Mouse (Mus musculus): Measurements from ENCODE around the gene Ring1.

The Ring1 gene

GRCm38 (mm10) chr17:34024317-34024821, at the start of gene Ring1:
TSS of gene Ring1 (minus strand) at chr17:34024680.
- DNase-seq (ENCODE audit: low spot score in 2 of 2): peak; percentile 78 to 89

GRCm38 (mm10) chr17:34072091-34072490, 47.6 kb upstream of the Ring1 start:
- no peak for DNase-seq (ENCODE audit: low spot score in 2 of 2)

GRCm38 (mm10) chr17:34068864-34069263, 44.4 kb upstream of the Ring1 start:
- DNase-seq (ENCODE audit: low spot score in 2 of 2): no peak

GRCm38 (mm10) chr17:34057224-34057623, 32.7 kb upstream of the Ring1 start:
- DNase-seq (ENCODE audit: low spot score in 2 of 2): no peak

GRCm38 (mm10) chr17:34047404-34048050, 23.0 kb upstream of the Ring1 start:
- DNase-seq (ENCODE audit: low spot score in 2 of 2): no peak

- no peak for DNase-seq (ENCODE audit: low spot score in 2 of 2)
These were observed 21.5 kb upstream of the Ring1 start for GRCm38 (mm10) chr17:34045941-34046340.

- DNase-seq (ENCODE audit: low spot score in 2 of 2): no peak
These were observed 15.3 kb upstream of the Ring1 start for GRCm38 (mm10) chr17:34039562-34040450.

GRCm38 (mm10) chr17:34038878-34039561, 14.5 kb upstream of the Ring1 start, which contains the start of gene Col11a2:
TSS of gene Col11a2 (plus strand) at chr17:34039437.
- no peak for DNase-seq (ENCODE audit: low spot score in 2 of 2)

- DNase-seq (ENCODE audit: low spot score in 2 of 2): no peak
These were observed 14.0 kb upstream of the Ring1 start for GRCm38 (mm10) chr17:34038440-34038839.

- no peak for DNase-seq (ENCODE audit: low spot score in 2 of 2)
These were observed 12.8 kb upstream of the Ring1 start for GRCm38 (mm10) chr17:34037241-34037640.

- no peak for DNase-seq (ENCODE audit: low spot score in 2 of 2)
These were observed 12.2 kb upstream of the Ring1 start for GRCm38 (mm10) chr17:34036647-34037046.

GRCm38 (mm10) chr17:34035517-34035916, 11.0 kb upstream of the Ring1 start:
- no peak for DNase-seq (ENCODE audit: low spot score in 2 of 2)

- DNase-seq (ENCODE audit: low spot score in 2 of 2): peak in 1 of 2 experiments; percentile 37
These were observed 9.6 kb upstream of the Ring1 start for GRCm38 (mm10) chr17:34034064-34034463.

- no peak for DNase-seq (ENCODE audit: low spot score in 2 of 2)
These were observed 9.0 kb upstream of the Ring1 start for GRCm38 (mm10) chr17:34033441-34033840.

- no peak for DNase-seq (ENCODE audit: low spot score in 2 of 2)
These were observed 8.3 kb upstream of the Ring1 start for GRCm38 (mm10) chr17:34032806-34033205.

GRCm38 (mm10) chr17:34032174-34032632, 7.7 kb upstream of the Ring1 start:
- DNase-seq (ENCODE audit: low spot score in 2 of 2): peak in 1 of 2 experiments; percentile 71

GRCm38 (mm10) chr17:34031465-34032173, 7.1 kb upstream of the Ring1 start, which contains the start of the genes Slc39a7 and Rxrb:
TSS of gene Slc39a7 (minus strand) at chr17:34031682.
TSS of gene Rxrb (plus strand) at chr17:34031812.
- DNase-seq (ENCODE audit: low spot score in 2 of 2): peak; percentile 97

- no peak for DNase-seq (ENCODE audit: low spot score in 2 of 2)
These were observed 6.4 kb upstream of the Ring1 start for GRCm38 (mm10) chr17:34030861-34031326.

GRCm38 (mm10) chr17:34029890-34030595, 5.6 kb upstream of the Ring1 start:
- no peak for DNase-seq (ENCODE audit: low spot score in 2 of 2)

- DNase-seq (ENCODE audit: low spot score in 2 of 2): no peak
These were observed 4.8 kb upstream of the Ring1 start for GRCm38 (mm10) chr17:34029150-34029889.

Measured in urinary bladder, adult 18-20 months (tissue).